Mouse (Mus musculus): ENCODE data around the gene Lsm10. TPM values are rescaled to one million over a fixed set of nuclear protein-coding genes. Genes with fewer than 3 reads are reported as not detected.

Lsm10 gene
- total RNA-seq, 2 experiments from 2014 or later, result 14.5 to 16.4 TPM

Other genes with a start within 250 kb of the Lsm10 start
- gene Csf3r, start 72.1 kb upstream of the Lsm10 start, total RNA-seq (2021), result 1 to 10 TPM in 1 of 2 experiments, under 1 TPM in 1; 1.00 to 1.6 TPM
- gene Mrps15, start 49.7 kb upstream of the Lsm10 start, total RNA-seq (2021), result 10 to 100 TPM; 79.5 to 82.5 TPM
- gene Oscp1, start 38.1 kb upstream of the Lsm10 start, total RNA-seq (2021), result 1 to 10 TPM; 2.5 to 2.7 TPM
- 10 to 100 TPM; 33.6 to 41.5 TPM for gene Stk40, start 7.3 kb downstream of the Lsm10 start, total RNA-seq (2021)
- 10 to 100 TPM; 15.7 to 16.2 TPM for gene Eva1b, start 51.1 kb downstream of the Lsm10 start, total RNA-seq (2021)
- 1 to 10 TPM; 2.4 to 3.6 TPM for gene Sh3d21, start 66.9 kb downstream of the Lsm10 start, total RNA-seq (2021)
- 100 to 1,000 TPM; 119 to 123 TPM for gene Thrap3, start 106.1 kb downstream of the Lsm10 start, total RNA-seq (2021)
- 100 to 1,000 TPM; 248 to 259 TPM for gene Map7d1, start 159.7 kb downstream of the Lsm10 start, total RNA-seq (2021)
- 10 to 100 TPM; 45.9 to 46.3 TPM for gene Trappc3, start 165.7 kb downstream of the Lsm10 start, total RNA-seq (2021)
- gene Col8a2, start 190.2 kb downstream of the Lsm10 start, total RNA-seq (2021), result under 1 TPM; 0.61 to 0.62 TPM
- gene Adprhl2, start 225.1 kb downstream of the Lsm10 start, total RNA-seq (2021), result 10 to 100 TPM; 12.2 TPM
- under 1 TPM; 0.44 to 0.84 TPM for gene Tekt2, start 229.1 kb downstream of the Lsm10 start, total RNA-seq (2021)